Mouse (Mus musculus) MEL (cell line): ENCODE data around the gene Hepacam2. TPM values are rescaled to one million over a fixed set of nuclear protein-coding genes. Genes with fewer than 3 reads are reported as not detected.
"Not testable (repeated sequence)": the region's sequence is repeated elsewhere in the genome, so short reads cannot be mapped to it uniquely, and the experiment has no call there.

ENCODE experiments used
- DNase-seq: peaks from one replicate; pipeline ENCODE4 v3.0.0; 2011; ENCODE audit warnings: low read depth, low spot score
- H3K27ac ChIP-seq: 2 replicates; pipeline ENCODE4 v1.5.1; 2012; ENCODE audit warnings: low read depth, mild to moderate bottlenecking, control low read depth, low read length, moderate library complexity; ENCODE audit not compliant: control insufficient read depth
- H3K27me3 ChIP-seq, 2 experiments: fragments of 150-350 bp in 1 of 2; sonication (generic) in 1 of 2; 2 replicates each; pipeline ENCODE4 v1.6.1; 2012; ENCODE audit warnings: low read length in 2 of 2, mild to moderate bottlenecking in 2 of 2, improper control_type of control experiment in 1 of 2, moderate library complexity in 1 of 2; ENCODE audit not compliant: insufficient read depth in 2 of 2, control insufficient read depth in 1 of 2
- H3K36me3 ChIP-seq, 2 experiments: 2 replicates each; pipeline ENCODE4 v1.6.1; 2012 to 2014; ENCODE audit warnings: low read length in 2 of 2, improper control_type of control experiment in 1 of 2, inconsistent platforms in 1 of 2, mild to moderate bottlenecking in 1 of 2; ENCODE audit not compliant: insufficient read depth in 2 of 2, control insufficient read depth in 1 of 2
- H3K4me1 ChIP-seq, 2 experiments: fragments of 150-350 bp in 1 of 2; sonication (generic) in 1 of 2; 2 replicates each; pipeline ENCODE4 v1.6.1; 2012; ENCODE audit warnings: low read length in 2 of 2, improper control_type of control experiment in 1 of 2, mild to moderate bottlenecking in 1 of 2; ENCODE audit not compliant: insufficient read depth in 2 of 2, control insufficient read depth in 1 of 2
- H3K4me3 ChIP-seq, 2 experiments: fragments of 150-350 bp in 1 of 2; sonication (generic) in 1 of 2; 2 replicates each; pipeline ENCODE4 v1.5.1; 2012; ENCODE audit warnings: low read depth in 2 of 2, low read length in 2 of 2, mild to moderate bottlenecking in 2 of 2, moderate library complexity in 2 of 2, control low read depth in 1 of 2, improper control_type of control experiment in 1 of 2; ENCODE audit not compliant: control insufficient read depth in 1 of 2, insufficient read depth in 1 of 2
- H3K79me2 ChIP-seq: 2 replicates; pipeline ENCODE4 v1.6.1; 2012; ENCODE audit warnings: mild to moderate bottlenecking, low read length, moderate library complexity; ENCODE audit not compliant: control insufficient read depth, poor library complexity, insufficient read depth
- H3K9ac ChIP-seq: 2 replicates; pipeline ENCODE4 v1.6.1; 2012; ENCODE audit warnings: low read depth, mild to moderate bottlenecking, control low read depth, low read length, moderate library complexity; ENCODE audit not compliant: control insufficient read depth, poor library complexity, severe bottlenecking
- H3K9me3 ChIP-seq: fragments of 150-350 bp; sonication (generic); replicated peaks from 2 replicates; pipeline ENCODE4 v1.6.1; 2012; ENCODE audit warnings: mild to moderate bottlenecking, low read length, improper control_type of control experiment, moderate library complexity; ENCODE audit not compliant: insufficient read depth
- CTCF ChIP-seq, 3 experiments: IDR thresholded peaks in 2 of 3; conservative IDR thresholded peaks in 1 of 3; 2 replicates each; pipeline ENCODE4 v1.5.1; 2011 to 2012; ENCODE audit warnings: low read length in 3 of 3, low read depth in 2 of 3, mild to moderate bottlenecking in 2 of 3, improper control_type of control experiment in 1 of 3, inconsistent platforms in 1 of 3, mixed read lengths in 1 of 3, moderate library complexity in 1 of 3; ENCODE audit not compliant: control insufficient read depth in 1 of 3, insufficient read depth in 1 of 3, poor library complexity in 1 of 3, severe bottlenecking in 1 of 3
- EP300 ChIP-seq, 2 experiments: IDR thresholded peaks; 2 replicates each; pipeline ENCODE4 v1.6.1; 2011; ENCODE audit warnings: improper control_type of control experiment in 2 of 2, low read length in 2 of 2, low read depth in 1 of 2, mild to moderate bottlenecking in 1 of 2
- ETS1 ChIP-seq: IDR thresholded peaks from 2 replicates; pipeline ENCODE4 v1.6.1; 2012; ENCODE audit warnings: low read depth, mild to moderate bottlenecking, inconsistent platforms, low read length, improper control_type of control experiment, moderate library complexity
- MAFK ChIP-seq: IDR thresholded peaks from 2 replicates; pipeline ENCODE4 v1.6.1; 2011; ENCODE audit warnings: low read depth, mild to moderate bottlenecking, low read length, improper control_type of control experiment, borderline replicate concordance
- POLR2A ChIP-seq, 2 experiments: IDR thresholded peaks; 2 replicates each; pipeline ENCODE4 v1.6.1; 2011 to 2012; ENCODE audit warnings: low read length in 2 of 2, mild to moderate bottlenecking in 2 of 2, control low read depth in 1 of 2, improper control_type of control experiment in 1 of 2, low read depth in 1 of 2, moderate library complexity in 1 of 2; ENCODE audit not compliant: control insufficient read depth in 1 of 2, insufficient read depth in 1 of 2, poor library complexity in 1 of 2
- POLR2AphosphoS2 ChIP-seq: IDR thresholded peaks from 2 replicates; pipeline ENCODE4 v1.6.1; 2011; ENCODE audit warnings: low read length, improper control_type of control experiment
- RAD21 ChIP-seq: IDR thresholded peaks from 2 replicates; pipeline ENCODE4 v1.6.1; 2011; ENCODE audit warnings: mild to moderate bottlenecking, low read depth, low read length, improper control_type of control experiment
- RCOR1 ChIP-seq: IDR thresholded peaks from 2 replicates; pipeline ENCODE4 v1.6.1; 2012; ENCODE audit warnings: low read depth, mild to moderate bottlenecking, inconsistent platforms, low read length, improper control_type of control experiment
- TBP ChIP-seq: IDR thresholded peaks from 2 replicates; pipeline ENCODE4 v1.8.0; 2011; ENCODE audit warnings: low read depth, low read length, improper control_type of control experiment
- TCF12 ChIP-seq: IDR thresholded peaks from 2 replicates; pipeline ENCODE4 v1.6.1; 2014; ENCODE audit warnings: low read depth, mild to moderate bottlenecking, inconsistent platforms, low read length, improper control_type of control experiment, moderate library complexity
- UBTF ChIP-seq: IDR thresholded peaks from 2 replicates; pipeline ENCODE4 v1.6.1; 2012; ENCODE audit warnings: low read depth, mild to moderate bottlenecking, inconsistent platforms, low read length, improper control_type of control experiment, moderate library complexity, borderline replicate concordance; ENCODE audit not compliant: insufficient read depth
- polyA plus RNA-seq, 2 experiments: library from polyadenylated mRNA; stranded (reverse) in 1 of 2; unstranded in 1 of 2; fragments of >175 nt in 1 of 2; fragments of >200 nt in 1 of 2; gene quantifications; 2 replicates each; pipeline versions ENCODE4 v1.2.1 to v1.2.4; 2012; ENCODE audit warnings: low replicate concordance in 2 of 2, low read depth in 1 of 2; ENCODE audit not compliant: insufficient read length in 2 of 2, insufficient read depth in 1 of 2, missing spikeins in 1 of 2
- total RNA-seq: library from RNA; depleted of rRNA; stranded (reverse); fragments of 300-350 nt; gene quantifications from 2 replicates; pipeline ENCODE4 v1.2.3, GENCODE M21; 2012

The Hepacam2 gene
- total and polyA plus RNA-seq, 3 experiments: 0.11 TPM; not detected in 2

DNA sequence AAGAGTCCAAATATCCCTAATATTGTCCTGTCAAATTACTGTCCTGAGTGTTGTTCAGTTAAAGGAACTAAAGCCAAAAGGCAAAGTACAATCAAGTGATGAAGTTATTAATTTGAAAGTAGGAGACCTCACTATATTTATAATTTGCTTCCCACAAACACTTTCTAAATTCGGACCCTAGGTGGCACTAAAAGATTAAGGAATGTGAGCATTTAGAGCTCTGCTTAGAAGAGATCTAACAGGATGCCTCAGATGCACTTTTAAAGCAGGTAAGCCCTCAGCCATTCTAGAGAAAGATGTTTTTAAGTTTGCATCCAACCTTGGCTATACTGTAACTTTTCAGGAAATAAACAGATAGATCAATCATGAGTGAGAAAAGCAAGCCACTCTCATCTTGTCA lies 54.2 kb downstream of the Hepacam2 start:
- peak; percentile 31 for DNase-seq
- Histone ChIP-seq H3K27me3 (no peaks in the 10 kb centered on the region), H3K27ac (no peak overlapping the region), H3K4me1 (no peaks in the 10 kb centered on the region), H3K36me3 (no peaks in the 10 kb centered on the region), H3K9me3 (no peaks in the 10 kb centered on the region), H3K4me3 (no peak overlapping the region), H3K79me2 (no peaks in the 10 kb centered on the region), H3K9ac (no peak overlapping the region)
- TF ChIP-seq TBP: no peak
- peak; percentile 41 for TF ChIP-seq RAD21
- no peak for TF ChIP-seq ETS1
- TF ChIP-seq TCF12: no peak
- peak in 1 of 3 experiments; percentile 48; a peak in 2 of 6 replicates for TF ChIP-seq CTCF (IDR thresholded peaks at IDR 0.05 in 2 of 3, conservative IDR thresholded peaks at IDR 0.05 in 1 of 3; ENCODE audit: control insufficient read depth in 1 of 3, insufficient read depth in 1 of 3, low read depth in 2 of 3, low read length in 3 of 3, poor library complexity in 1 of 3, severe bottlenecking in 1 of 3)
- no peak for TF ChIP-seq MAFK
- no peak for TF ChIP-seq EP300 (IDR thresholded peaks at IDR 0.05; ENCODE audit: low read depth in 1 of 2, low read length in 2 of 2)
- TF ChIP-seq POLR2AphosphoS2: no peak
- no peak for TF ChIP-seq UBTF
- TF ChIP-seq POLR2A (IDR thresholded peaks at IDR 0.05; ENCODE audit: control insufficient read depth in 1 of 2, insufficient read depth in 1 of 2, low read depth in 1 of 2, low read length in 2 of 2, poor library complexity in 1 of 2): no peak
- no peak for TF ChIP-seq RCOR1

DNA sequence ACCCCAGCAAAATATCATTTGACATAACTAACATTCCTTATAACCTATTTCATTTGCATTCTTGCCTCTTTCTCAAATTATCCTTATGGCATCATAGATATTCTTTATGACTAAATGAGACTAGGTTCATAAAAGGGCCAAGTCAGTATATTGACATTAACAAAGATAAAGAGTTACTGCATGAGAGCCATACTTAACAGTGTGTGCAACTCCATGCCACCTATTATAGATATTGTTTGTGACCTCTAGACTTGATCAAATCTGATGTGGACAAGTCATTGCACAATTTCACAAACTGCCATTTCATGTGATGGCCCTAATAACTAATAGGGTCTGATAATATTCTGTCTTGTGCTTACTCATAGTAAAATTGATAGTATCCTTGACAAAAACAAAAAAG lies 62.0 kb downstream of the Hepacam2 start:
- Histone ChIP-seq H3K4me1 (no peaks in the 10 kb centered on the region), H3K79me2 (no peaks in the 10 kb centered on the region), H3K36me3 (no peaks in the 10 kb centered on the region), H3K9ac (no peak overlapping the region), H3K27me3 (no peaks in the 10 kb centered on the region), H3K4me3 (no peak overlapping the region), H3K9me3 (no peaks in the 10 kb centered on the region), H3K27ac (no peak overlapping the region)
- TF ChIP-seq CTCF (IDR thresholded peaks at IDR 0.05 in 2 of 3, conservative IDR thresholded peaks at IDR 0.05 in 1 of 3; ENCODE audit: control insufficient read depth in 1 of 3, insufficient read depth in 1 of 3, low read depth in 2 of 3, low read length in 3 of 3, poor library complexity in 1 of 3, severe bottlenecking in 1 of 3) (no peak), ETS1 (no peak)
- DNase-seq: no peak

DNA sequence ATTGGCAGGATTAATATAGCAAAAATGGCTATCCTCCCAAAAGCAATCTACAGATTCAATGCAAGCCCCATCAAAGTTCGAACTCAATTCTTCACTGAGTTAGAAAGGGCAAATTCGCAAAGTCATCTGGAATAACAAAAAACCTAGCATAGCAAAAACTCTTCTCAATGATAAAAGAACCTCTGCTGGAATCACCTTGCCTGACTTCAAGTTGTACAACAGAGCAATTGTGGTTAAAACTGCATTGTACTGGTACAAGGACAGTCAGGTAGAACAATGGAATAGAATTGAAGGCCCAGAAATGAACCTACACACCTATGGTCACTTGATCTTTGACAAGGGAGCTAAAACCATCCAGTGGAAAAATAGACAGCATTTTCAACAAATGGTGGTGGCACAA lies 67.1 kb downstream of the Hepacam2 start:
- DNase-seq, H3K79me2 ChIP-seq: not testable (repeated sequence)

More for the DNA sequence above, 67.1 kb downstream of the Hepacam2 start:
- not testable (repeated sequence) for H3K36me3 ChIP-seq, H3K27me3 ChIP-seq, H3K4me1 ChIP-seq, H3K27ac ChIP-seq, H3K9me3 ChIP-seq, H3K9ac ChIP-seq, H3K4me3 ChIP-seq
